Mouse (Mus musculus) neural tube, embryonic 12.5 days (tissue): Measurements from ENCODE around the gene Defb42. TPM values are rescaled to one million over a fixed set of nuclear protein-coding genes. Genes with fewer than 3 reads are reported as not detected.

Source experiments
- ATAC-seq: fragments of 200-750 bp; cut with Nextera tagmentation; 2 replicates; pipeline ENCODE4 v1.8.0; 2017; ENCODE audit warnings: low read depth, mild to moderate bottlenecking, moderate TSS enrichment, moderate library complexity; ENCODE audit not compliant: low FRiP score
- H3K27ac ChIP-seq: fragments of 300-500 bp; sonication (generic); 2 replicates; pipeline ENCODE4 v1.5.1; 2016
- H3K27me3 ChIP-seq: fragments of 300-500 bp; sonication (generic); replicated peaks from 2 replicates; pipeline ENCODE4 v1.6.1; 2016; ENCODE audit warnings: mild to moderate bottlenecking
- H3K36me3 ChIP-seq: fragments of 300-500 bp; sonication (generic); 2 replicates; pipeline ENCODE4 v1.6.1; 2016; ENCODE audit warnings: mild to moderate bottlenecking
- H3K4me1 ChIP-seq: fragments of 300-500 bp; sonication (generic); 2 replicates; pipeline ENCODE4 v1.6.1; 2016
- H3K4me2 ChIP-seq: fragments of 300-500 bp; sonication (generic); replicated peaks from 2 replicates; pipeline ENCODE4 v1.6.1; 2016; ENCODE audit warnings: mild to moderate bottlenecking
- H3K4me3 ChIP-seq: fragments of 300-500 bp; sonication (generic); 2 replicates; pipeline ENCODE4 v1.5.1; 2016
- H3K9ac ChIP-seq: fragments of 300-500 bp; sonication (generic); 2 replicates; pipeline ENCODE4 v1.6.1; 2016; ENCODE audit warnings: mild to moderate bottlenecking
- H3K9me3 ChIP-seq: fragments of 300-500 bp; sonication (generic); 2 replicates; pipeline ENCODE4 v1.6.1; 2016; ENCODE audit warnings: mild to moderate bottlenecking
- WGBS: fragments of 180-500 bp; shearing (Covaris S2); methylation state at CpG from one replicate; pipeline ENCODE4 v1.1.7; 2016; 5-methylcytosine and 5-hydroxymethylcytosine counted together
- polyA plus RNA-seq: library from polyadenylated mRNA; unstranded; fragments of >200 nt; fragmentation: Nextera tagmentation; extraction: Ambion mirVana; gene quantifications from 2 replicates; pipeline ENCODE4 v1.2.1, GENCODE M21; 2016

Defb42 gene
- polyA plus RNA-seq = not detected in 2 replicates

GRCm38 (mm10) chr14:63046691-63047090 is at the start of gene Defb42:
Gene Defb42 (plus strand): TSS chr14:63046991.
- Histone ChIP-seq H3K9ac (no peak within 1 kb of the TSS), H3K4me3 (no peak within 1 kb of the TSS), H3K36me3 (no peaks in the 10 kb centered on the region), H3K4me2 (no peak within 1 kb of the TSS), H3K4me1 (no peaks in the 10 kb centered on the region), H3K9me3 (no peaks in the 10 kb centered on the region), H3K27ac (no peak within 1 kb of the TSS), H3K27me3 (no peaks in the 10 kb centered on the region)
- no peak for ATAC-seq
- WGBS = 79% methylated on average over 3 of the region's 3 CpGs

GRCm38 (mm10) chr14:62997777-62998176 is 49.0 kb upstream of the Defb42 start, which contains the start of gene Defb47:
Gene Defb47 (plus strand): TSS chr14:62998077.
- H3K27ac ChIP-seq = no peak within 1 kb of the TSS
- WGBS = 88% methylated on average over 8 of the region's 8 CpGs
- no peaks in the 10 kb centered on the region for H3K4me1 ChIP-seq
- ATAC-seq = no peak
- H3K36me3 ChIP-seq = no peaks in the 10 kb centered on the region
- no peaks in the 10 kb centered on the region for H3K9me3 ChIP-seq
- no peak within 1 kb of the TSS for H3K9ac ChIP-seq
- no peak within 1 kb of the TSS for H3K4me2 ChIP-seq
- no peaks in the 10 kb centered on the region for H3K27me3 ChIP-seq
- no peak within 1 kb of the TSS for H3K4me3 ChIP-seq

- Histone ChIP-seq H3K36me3 (no peaks in the 10 kb centered on the region), H3K9ac (no peak overlapping the region), H3K27ac (no peak overlapping the region), H3K27me3 (no peaks in the 10 kb centered on the region), H3K9me3 (no peaks in the 10 kb centered on the region), H3K4me2 (no peak overlapping the region), H3K4me1 (no peaks in the 10 kb centered on the region), H3K4me3 (no peak overlapping the region)
- 91% methylated on average over 4 of the region's 4 CpGs for whole genome bisulfite sequencing
- no peak for ATAC-seq
Measured at GRCm38 (mm10) chr14:62998977-62999376, 47.8 kb upstream of the Defb42 start.

- Histone ChIP-seq H3K4me1 (no peaks in the 10 kb centered on the region), H3K9me3 (no peaks in the 10 kb centered on the region), H3K36me3 (no peaks in the 10 kb centered on the region), H3K4me2 (no peak overlapping the region), H3K27ac (no peak overlapping the region), H3K27me3 (no peaks in the 10 kb centered on the region), H3K4me3 (no peak overlapping the region), H3K9ac (no peak overlapping the region)
- WGBS = 83% methylated on average over 2 of the region's 2 CpGs
- no peak for ATAC-seq
Measured at GRCm38 (mm10) chr14:63002588-63002987, 44.2 kb upstream of the Defb42 start.

- WGBS = 95% methylated on average over 5 of the region's 5 CpGs
- Histone ChIP-seq H3K27me3 (no peaks in the 10 kb centered on the region), H3K27ac (no peak within 1 kb of the TSS), H3K4me3 (no peak within 1 kb of the TSS), H3K4me2 (no peak within 1 kb of the TSS), H3K9me3 (no peaks in the 10 kb centered on the region), H3K9ac (no peak within 1 kb of the TSS), H3K36me3 (no peaks in the 10 kb centered on the region), H3K4me1 (no peaks in the 10 kb centered on the region)
- ATAC-seq = no peak
Measured at GRCm38 (mm10) chr14:63011471-63011870, 35.3 kb upstream of the Defb42 start, which contains the start of gene Defb43. Gene Defb43 (plus strand): TSS chr14:63011771.

- Histone ChIP-seq H3K9me3 (no peaks in the 10 kb centered on the region), H3K4me1 (no peaks in the 10 kb centered on the region), H3K9ac (no peak overlapping the region), H3K27me3 (no peaks in the 10 kb centered on the region), H3K4me2 (no peak overlapping the region), H3K27ac (no peak overlapping the region), H3K36me3 (no peaks in the 10 kb centered on the region), H3K4me3 (no peak overlapping the region)
- 84% methylated on average over 4 of the region's 4 CpGs for WGBS
- no peak for ATAC-seq
Measured at GRCm38 (mm10) chr14:63013082-63013481, 33.7 kb upstream of the Defb42 start.

GRCm38 (mm10) chr14:63014667-63015066 is 32.1 kb upstream of the Defb42 start:
- H3K9me3 ChIP-seq = no peaks in the 10 kb centered on the region
- no peak for ATAC-seq
- no peak overlapping the region for H3K9ac ChIP-seq
- H3K36me3 ChIP-seq = no peaks in the 10 kb centered on the region
- H3K27me3 ChIP-seq = no peaks in the 10 kb centered on the region
- WGBS = 86% methylated on average over 4 of the region's 4 CpGs
- H3K4me1 ChIP-seq = no peaks in the 10 kb centered on the region
- no peak overlapping the region for H3K4me3 ChIP-seq
- no peak overlapping the region for H3K27ac ChIP-seq
- H3K4me2 ChIP-seq = no peak overlapping the region

- Histone ChIP-seq H3K4me2 (no peak overlapping the region), H3K36me3 (no peaks in the 10 kb centered on the region), H3K4me1 (no peaks in the 10 kb centered on the region), H3K27me3 (no peaks in the 10 kb centered on the region), H3K27ac (no peak overlapping the region), H3K9me3 (no peaks in the 10 kb centered on the region), H3K4me3 (no peak overlapping the region), H3K9ac (no peak overlapping the region)
- WGBS = 60% methylated on average over 6 of the region's 6 CpGs
- no peak for ATAC-seq
Measured at GRCm38 (mm10) chr14:63020524-63021156, 26.2 kb upstream of the Defb42 start.

GRCm38 (mm10) chr14:63049910-63050370 is 3.1 kb downstream of the Defb42 start, which contains the start of gene Defb30:
Gene Defb30 (minus strand): TSS chr14:63049960.
- Histone ChIP-seq H3K27me3 (no peaks in the 10 kb centered on the region), H3K27ac (no peak within 1 kb of the TSS), H3K9ac (no peak within 1 kb of the TSS), H3K4me1 (no peaks in the 10 kb centered on the region), H3K4me3 (no peak within 1 kb of the TSS), H3K9me3 (no peaks in the 10 kb centered on the region), H3K4me2 (no peak within 1 kb of the TSS), H3K36me3 (no peaks in the 10 kb centered on the region)
- no peak for ATAC-seq
- WGBS = 64% methylated on average over 14 of the region's 14 CpGs

- H3K27ac ChIP-seq = no peak overlapping the region
- H3K4me2 ChIP-seq = no peak overlapping the region
- no peaks in the 10 kb centered on the region for H3K27me3 ChIP-seq
- no peak overlapping the region for H3K9ac ChIP-seq
- ATAC-seq = no peak
- H3K9me3 ChIP-seq = no peaks in the 10 kb centered on the region
- 32% methylated on average over 5 of the region's 5 CpGs for WGBS
- no peak overlapping the region for H3K4me3 ChIP-seq
- no peaks in the 10 kb centered on the region for H3K36me3 ChIP-seq
- H3K4me1 ChIP-seq = no peaks in the 10 kb centered on the region
Measured at GRCm38 (mm10) chr14:63050769-63051168, 4.0 kb downstream of the Defb42 start.

- no peak overlapping the region for H3K4me3 ChIP-seq
- no peak for ATAC-seq
- no peak overlapping the region for H3K9ac ChIP-seq
- WGBS = 48% methylated on average over 6 of the region's 6 CpGs
- no peaks in the 10 kb centered on the region for H3K27me3 ChIP-seq
- H3K4me1 ChIP-seq = no peaks in the 10 kb centered on the region
- H3K4me2 ChIP-seq = no peak overlapping the region
- no peaks in the 10 kb centered on the region for H3K9me3 ChIP-seq
- H3K36me3 ChIP-seq = no peaks in the 10 kb centered on the region
- H3K27ac ChIP-seq = no peak overlapping the region; the same call in 1 of the 2 replicates
Measured at GRCm38 (mm10) chr14:63054729-63055128, 7.9 kb downstream of the Defb42 start.

- Histone ChIP-seq H3K4me1 (no peaks in the 10 kb centered on the region), H3K27ac (no peak overlapping the region), H3K4me2 (no peak overlapping the region), H3K27me3 (no peaks in the 10 kb centered on the region), H3K9me3 (no peaks in the 10 kb centered on the region), H3K4me3 (no peak overlapping the region), H3K36me3 (no peaks in the 10 kb centered on the region), H3K9ac (no peak overlapping the region)
- WGBS = 90% methylated on average over 10 of the region's 10 CpGs
- ATAC-seq = no peak
Measured at GRCm38 (mm10) chr14:63060361-63060760, 13.6 kb downstream of the Defb42 start.

GRCm38 (mm10) chr14:63062184-63062583 is 15.4 kb downstream of the Defb42 start:
- Histone ChIP-seq H3K4me1 (no peaks in the 10 kb centered on the region), H3K27me3 (no peaks in the 10 kb centered on the region), H3K4me2 (no peak overlapping the region), H3K27ac (no peak overlapping the region), H3K9ac (no peak overlapping the region), H3K9me3 (no peaks in the 10 kb centered on the region), H3K36me3 (no peaks in the 10 kb centered on the region), H3K4me3 (no peak overlapping the region)
- WGBS = 93% methylated on average over 2 of the region's 2 CpGs
- ATAC-seq = no peak
